Mouse (Mus musculus): ENCODE measurements around the gene Retn. TPM values are rescaled to one million over a fixed set of nuclear protein-coding genes. Genes with fewer than 3 reads are reported as not detected.
A peak's percentile ranks its signal among the peaks of the same experiment; 100 is the strongest.

The Retn gene
- 0.31 and 0.55 TPM in 2 replicates for polyA plus RNA-seq (2015; fragmentation: Nextera tagmentation; extraction: Ambion mirVana)

DNA sequence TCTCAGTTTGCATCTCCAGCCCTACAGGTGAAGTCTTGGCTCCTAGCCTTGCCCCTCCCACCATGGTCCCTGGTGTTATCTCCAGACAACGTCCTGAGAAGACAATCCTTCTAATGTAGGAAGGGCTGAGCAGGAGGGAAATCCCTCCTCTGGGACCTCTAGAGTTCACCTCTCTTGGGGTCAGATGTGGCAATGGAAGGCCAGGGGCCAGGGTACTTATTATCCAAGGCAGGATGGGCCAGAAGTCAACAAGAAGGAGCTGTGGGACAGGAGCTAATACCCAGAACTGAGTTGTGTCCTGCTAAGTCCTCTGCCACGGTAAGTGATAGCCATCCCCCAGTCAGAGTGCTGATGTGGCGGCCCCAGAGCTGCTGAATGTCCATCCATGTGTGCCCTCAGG, at the start of gene Retn:
Gene Retn (plus strand): TSS at position 245 of the 400 bp plus-strand sequence.
- Histone ChIP-seq H3K27ac (ENCODE audit: low read length) (no peak within 1 kb of the TSS), H3K9me3 (ENCODE audit: low read length) (no peaks in the 10 kb centered on the region), H3K4me1 (ENCODE audit: insufficient read depth, low read length) (no peaks in the 10 kb centered on the region), H3K9ac (replicated peaks; ENCODE audit: low read length) (no peak within 1 kb of the TSS), H3K36me3 (ENCODE audit: insufficient read depth, low read length) (no peaks in the 10 kb centered on the region), H3K4me2 (replicated peaks; ENCODE audit: low read depth, low read length) (no peak within 1 kb of the TSS), H3K4me3 (ENCODE audit: low read length) (no peak within 1 kb of the TSS), H3K27me3 (ENCODE audit: insufficient read depth, low read length) (no peaks in the 10 kb centered on the region)
- 72% methylated on average over 3 of the region's 3 CpGs for WGBS
- ATAC-seq (ENCODE audit: low FRiP score, low TSS enrichment): peak; percentile 49

DNA sequence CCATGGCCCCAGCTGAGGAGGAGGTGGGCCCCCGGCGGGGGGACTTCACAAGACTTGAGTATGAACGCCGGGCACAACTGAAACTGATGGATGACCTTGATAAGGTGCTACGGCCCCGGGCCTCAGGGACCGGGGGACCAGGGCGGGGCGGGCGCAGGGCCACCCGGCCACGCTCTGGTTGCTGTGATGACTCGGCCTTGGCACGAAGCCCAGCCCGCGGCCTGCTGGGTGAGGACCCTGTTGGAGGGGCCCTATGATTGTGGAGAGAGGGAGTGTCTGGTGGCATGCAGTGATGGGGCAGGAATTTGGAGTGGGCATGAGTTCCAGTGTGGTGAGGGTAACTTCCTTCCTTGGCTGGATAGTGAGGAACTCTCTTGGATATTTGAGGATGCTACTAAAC, 49.0 kb upstream of the Retn start:
- Histone ChIP-seq H3K36me3 (ENCODE audit: insufficient read depth, low read length) (peaks cover 60% of the 10 kb centered on the region), H3K27me3 (ENCODE audit: insufficient read depth, low read length) (no peaks in the 10 kb centered on the region), H3K4me2 (replicated peaks; ENCODE audit: low read depth, low read length) (no peak overlapping the region), H3K9me3 (ENCODE audit: low read length) (no peaks in the 10 kb centered on the region), H3K9ac (replicated peaks; ENCODE audit: low read length) (no peak overlapping the region), H3K4me3 (ENCODE audit: low read length) (no peak overlapping the region), H3K4me1 (ENCODE audit: insufficient read depth, low read length) (no peaks in the 10 kb centered on the region), H3K27ac (ENCODE audit: low read length) (peak overlapping the region; percentile 57)
- peak; percentile 52; the same call in 1 of the 2 replicates for ATAC-seq (ENCODE audit: low FRiP score, low TSS enrichment)
- 82% methylated on average over 16 of the region's 16 CpGs for WGBS

DNA sequence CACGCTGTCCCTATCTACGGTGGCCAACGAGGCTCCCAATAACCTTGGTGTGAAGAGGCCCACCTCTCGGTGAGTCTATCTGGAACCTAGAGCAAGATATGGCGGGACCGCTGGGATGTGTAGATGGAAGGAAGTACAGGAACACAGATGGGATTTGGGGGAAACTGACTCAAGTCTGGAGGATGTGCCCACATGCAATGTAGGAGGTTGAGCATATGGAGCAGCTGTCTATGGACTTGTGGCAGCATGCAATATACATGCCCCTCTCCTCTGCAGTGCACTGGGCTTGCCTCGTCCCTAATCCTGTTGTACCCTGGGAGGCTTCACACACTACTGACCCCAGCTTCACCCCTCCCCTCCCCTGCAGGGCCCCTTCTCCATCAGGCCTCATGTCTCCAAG, 47.7 kb upstream of the Retn start:
- Histone ChIP-seq H3K4me3 (ENCODE audit: low read length) (no peak overlapping the region), H3K4me1 (ENCODE audit: insufficient read depth, low read length) (no peaks in the 10 kb centered on the region), H3K4me2 (replicated peaks; ENCODE audit: low read depth, low read length) (no peak overlapping the region), H3K9ac (replicated peaks; ENCODE audit: low read length) (no peak overlapping the region), H3K27ac (ENCODE audit: low read length) (no peak overlapping the region), H3K9me3 (ENCODE audit: low read length) (no peaks in the 10 kb centered on the region), H3K27me3 (ENCODE audit: insufficient read depth, low read length) (no peaks in the 10 kb centered on the region), H3K36me3 (ENCODE audit: insufficient read depth, low read length) (peaks cover 63% of the 10 kb centered on the region)
- WGBS: 84% methylated on average over 7 of the region's 7 CpGs
- no peak for ATAC-seq (ENCODE audit: low FRiP score, low TSS enrichment)

DNA sequence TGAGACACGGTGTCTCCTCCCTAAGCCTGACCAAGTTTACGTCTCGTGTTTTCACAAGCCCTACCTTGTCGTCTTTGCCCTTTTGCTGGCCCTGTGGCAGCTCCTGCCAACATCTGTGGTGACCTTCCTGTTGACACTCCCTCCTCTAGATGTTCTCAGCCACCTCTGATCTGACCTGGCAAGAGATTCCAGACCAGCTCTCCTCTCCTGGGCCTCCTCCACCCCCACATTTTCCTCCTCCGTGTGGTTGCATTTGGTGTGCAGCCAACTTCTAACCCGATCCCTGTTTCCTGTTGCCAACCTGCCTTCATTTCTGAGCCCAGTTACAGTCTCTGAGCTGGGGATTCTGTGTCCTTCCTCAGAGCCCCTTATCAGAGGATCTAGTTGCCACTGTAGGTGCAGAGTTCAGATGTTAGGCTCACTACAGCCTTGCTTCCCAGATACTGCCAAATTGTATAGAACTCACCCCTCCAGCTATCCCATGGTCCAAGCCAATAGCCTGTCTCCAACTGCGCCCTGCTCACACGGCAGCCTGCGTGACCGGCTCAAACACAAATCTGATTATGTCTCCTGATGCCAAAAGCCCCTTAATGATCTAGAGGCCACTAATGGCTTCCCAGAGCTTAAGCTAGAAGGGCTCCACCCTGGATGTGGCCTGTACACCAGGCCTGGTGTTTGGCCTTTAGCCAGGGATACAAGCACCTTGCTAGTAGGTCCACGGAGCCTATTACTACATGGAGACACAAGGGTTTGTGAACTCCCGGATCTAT, 46.3 kb upstream of the Retn start:
- Histone ChIP-seq H3K27ac (ENCODE audit: low read length) (peak overlapping the region; percentile 17), H3K4me3 (ENCODE audit: low read length) (no peak overlapping the region), H3K4me1 (ENCODE audit: insufficient read depth, low read length) (no peaks in the 10 kb centered on the region), H3K9me3 (ENCODE audit: low read length) (no peaks in the 10 kb centered on the region), H3K4me2 (replicated peaks; ENCODE audit: low read depth, low read length) (no peak overlapping the region), H3K36me3 (ENCODE audit: insufficient read depth, low read length) (peaks cover 63% of the 10 kb centered on the region), H3K9ac (replicated peaks; ENCODE audit: low read length) (no peak overlapping the region), H3K27me3 (ENCODE audit: insufficient read depth, low read length) (no peaks in the 10 kb centered on the region)
- 66% methylated on average over 12 of the region's 12 CpGs for WGBS
- ATAC-seq (ENCODE audit: low FRiP score, low TSS enrichment): no peak

DNA sequence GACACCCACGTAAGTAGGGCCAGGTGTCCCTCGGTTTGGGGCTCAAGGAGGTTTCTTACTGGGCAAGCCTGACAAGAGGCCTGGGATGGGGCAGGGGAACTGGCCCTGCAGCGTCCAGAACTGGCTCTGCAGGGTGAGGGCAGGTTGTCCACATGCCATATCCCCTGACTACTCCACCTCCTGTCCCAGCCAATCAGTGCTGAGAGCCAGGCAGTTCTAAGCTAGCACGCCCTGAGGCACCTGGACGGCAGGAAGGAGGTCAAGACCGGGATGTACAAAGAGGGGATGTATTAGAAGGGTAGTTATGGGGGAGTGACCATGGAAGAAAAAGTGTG, 45.8 kb upstream of the Retn start:
- Histone ChIP-seq H3K4me3 (ENCODE audit: low read length) (no peak overlapping the region), H3K27ac (ENCODE audit: low read length) (peak overlapping the region; percentile 17), H3K27me3 (ENCODE audit: insufficient read depth, low read length) (no peaks in the 10 kb centered on the region), H3K4me1 (ENCODE audit: insufficient read depth, low read length) (no peaks in the 10 kb centered on the region), H3K36me3 (ENCODE audit: insufficient read depth, low read length) (peaks cover 63% of the 10 kb centered on the region), H3K9me3 (ENCODE audit: low read length) (no peaks in the 10 kb centered on the region), H3K9ac (replicated peaks; ENCODE audit: low read length) (no peak overlapping the region), H3K4me2 (replicated peaks; ENCODE audit: low read depth, low read length) (no peak overlapping the region)
- WGBS: 79% methylated on average over 6 of the region's 6 CpGs
- ATAC-seq (ENCODE audit: low FRiP score, low TSS enrichment): peak; percentile 46; the same call in 1 of the 2 replicates

DNA sequence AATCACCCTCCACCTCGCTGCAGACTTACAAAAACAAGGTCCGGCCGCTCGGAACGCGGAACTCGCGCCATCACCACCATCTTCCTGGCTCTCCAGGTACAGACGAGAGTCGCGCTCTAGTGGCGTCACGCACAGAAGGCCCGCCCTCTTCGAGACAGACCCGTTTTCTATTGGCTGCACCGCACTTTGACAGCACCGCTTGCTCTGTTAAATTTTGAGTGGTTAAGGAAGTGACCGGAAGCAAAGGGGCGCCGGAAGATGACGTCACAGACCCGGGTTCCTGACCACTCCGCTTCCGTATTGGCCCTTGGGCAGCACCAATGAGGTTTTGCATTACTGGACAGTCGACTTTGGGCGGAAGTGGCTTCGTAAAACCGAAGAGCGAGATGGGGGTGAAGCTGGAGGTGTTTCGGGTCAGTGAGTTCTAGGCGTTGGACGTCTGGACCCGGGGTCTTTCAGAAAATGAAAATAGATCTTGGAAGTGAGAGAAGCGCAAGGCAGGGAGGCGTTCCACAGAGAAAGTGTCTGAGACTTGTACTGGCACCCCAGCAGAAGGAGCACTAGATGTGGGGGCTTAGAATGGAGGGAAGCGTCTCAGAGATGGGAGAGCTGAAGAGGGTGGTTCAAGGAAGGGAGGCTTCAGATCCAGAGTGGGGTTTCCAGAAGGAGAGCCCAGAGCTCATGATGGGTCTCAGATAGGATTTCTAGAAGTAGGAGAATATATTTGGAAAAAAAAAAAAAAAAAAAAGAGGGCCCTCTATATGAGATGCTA, 34.2 kb upstream of the Retn start, which contains the start of the genes Xab2 and Pet100:
Gene Xab2 (minus strand): TSS at position 118 of the 772 bp plus-strand sequence.
Gene Pet100 (plus strand): TSS at position 350 of the 772 bp plus-strand sequence.
- peak within 1 kb of the TSS; percentile 88 for H3K9ac ChIP-seq (replicated peaks; ENCODE audit: low read length)
- no peaks in the 10 kb centered on the region for H3K9me3 ChIP-seq (ENCODE audit: low read length)
- no peaks in the 10 kb centered on the region for H3K27me3 ChIP-seq (ENCODE audit: insufficient read depth, low read length)
- H3K27ac ChIP-seq (ENCODE audit: low read length): no peak within 1 kb of the TSS
- H3K36me3 ChIP-seq (ENCODE audit: insufficient read depth, low read length): peaks cover 15% of the 10 kb centered on the region
- peaks cover 13% of the 10 kb centered on the region for H3K4me1 ChIP-seq (ENCODE audit: insufficient read depth, low read length)
- ATAC-seq (ENCODE audit: low FRiP score, low TSS enrichment): peak; percentile 98
- WGBS: under 1% methylated on average over 37 of the region's 37 CpGs
- H3K4me2 ChIP-seq (replicated peaks; ENCODE audit: low read depth, low read length): peak within 1 kb of the TSS; percentile 81
- peak within 1 kb of the TSS; percentile 79 for H3K4me3 ChIP-seq (ENCODE audit: low read length)

DNA sequence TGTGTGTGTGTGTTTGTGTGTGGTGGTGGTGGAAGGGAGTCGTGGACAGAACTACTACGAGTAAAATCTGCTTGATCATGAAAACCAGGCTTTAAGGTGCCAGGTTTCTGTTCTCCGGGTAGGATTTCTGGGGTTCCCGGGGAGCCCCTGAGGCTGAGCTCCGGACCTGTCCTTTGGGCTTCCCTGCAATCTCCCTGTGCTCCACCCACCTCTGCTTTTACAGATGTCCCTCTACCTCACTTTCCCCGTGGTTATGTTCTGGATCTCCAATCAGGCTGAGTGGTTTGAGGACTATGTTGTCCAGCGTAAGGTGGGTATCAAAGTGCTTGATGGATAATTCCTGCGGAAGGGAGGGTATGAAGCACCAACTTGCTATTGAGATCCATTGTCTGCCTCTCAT, 33.5 kb upstream of the Retn start:
- Histone ChIP-seq H3K4me2 (replicated peaks; ENCODE audit: low read depth, low read length) (peak overlapping the region; percentile 81), H3K4me3 (ENCODE audit: low read length) (peak overlapping the region; percentile 79), H3K9ac (replicated peaks; ENCODE audit: low read length) (peak overlapping the region; percentile 87; the same call in 1 of the 2 replicates), H3K36me3 (ENCODE audit: insufficient read depth, low read length) (peaks cover 8% of the 10 kb centered on the region), H3K27me3 (ENCODE audit: insufficient read depth, low read length) (no peaks in the 10 kb centered on the region), H3K4me1 (ENCODE audit: insufficient read depth, low read length) (peaks cover 13% of the 10 kb centered on the region), H3K27ac (ENCODE audit: low read length) (no peak overlapping the region), H3K9me3 (ENCODE audit: low read length) (no peaks in the 10 kb centered on the region)
- WGBS: 70% methylated on average over 8 of the region's 8 CpGs
- ATAC-seq (ENCODE audit: low FRiP score, low TSS enrichment): no peak

DNA sequence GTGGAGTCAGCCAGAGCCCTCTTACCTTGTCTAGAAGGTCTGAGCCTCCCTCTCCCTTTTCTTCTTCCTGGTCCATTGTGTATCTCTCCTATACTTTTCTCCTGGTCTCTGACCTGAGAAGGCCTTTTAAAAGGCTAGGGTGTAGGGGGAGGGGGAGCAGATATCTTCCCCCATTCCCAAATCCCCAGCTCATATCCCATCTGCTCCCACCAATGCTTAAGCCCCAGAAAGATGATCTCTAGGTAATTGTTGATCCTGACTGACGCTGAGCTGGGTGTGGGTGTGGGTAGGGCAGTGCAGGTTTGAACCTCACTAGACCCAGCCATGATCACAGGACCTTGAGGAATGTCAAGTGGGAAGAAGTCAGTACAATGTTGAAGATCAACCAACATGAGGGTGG, 30.1 kb upstream of the Retn start, which contains the start of gene Pcp2:
Gene Pcp2 (minus strand): TSS at position 101 of the 400 bp plus-strand sequence.
- H3K4me2 ChIP-seq (replicated peaks; ENCODE audit: low read depth, low read length): no peak within 1 kb of the TSS
- H3K9me3 ChIP-seq (ENCODE audit: low read length): no peaks in the 10 kb centered on the region
- 0 out of 2 replicates have a peak, but pooled peaks cover 10% of the 10 kb centered on the region for H3K27me3 ChIP-seq (ENCODE audit: insufficient read depth, low read length)
- H3K36me3 ChIP-seq (ENCODE audit: insufficient read depth, low read length): no peaks in the 10 kb centered on the region
- no peak for ATAC-seq (ENCODE audit: low FRiP score, low TSS enrichment)
- H3K9ac ChIP-seq (replicated peaks; ENCODE audit: low read length): no peak within 1 kb of the TSS
- WGBS: 47% methylated on average over 1 of the region's 1 CpGs
- H3K4me1 ChIP-seq (ENCODE audit: insufficient read depth, low read length): peaks cover 6% of the 10 kb centered on the region
- H3K4me3 ChIP-seq (ENCODE audit: low read length): no peak within 1 kb of the TSS
- no peak within 1 kb of the TSS for H3K27ac ChIP-seq (ENCODE audit: low read length)

DNA sequence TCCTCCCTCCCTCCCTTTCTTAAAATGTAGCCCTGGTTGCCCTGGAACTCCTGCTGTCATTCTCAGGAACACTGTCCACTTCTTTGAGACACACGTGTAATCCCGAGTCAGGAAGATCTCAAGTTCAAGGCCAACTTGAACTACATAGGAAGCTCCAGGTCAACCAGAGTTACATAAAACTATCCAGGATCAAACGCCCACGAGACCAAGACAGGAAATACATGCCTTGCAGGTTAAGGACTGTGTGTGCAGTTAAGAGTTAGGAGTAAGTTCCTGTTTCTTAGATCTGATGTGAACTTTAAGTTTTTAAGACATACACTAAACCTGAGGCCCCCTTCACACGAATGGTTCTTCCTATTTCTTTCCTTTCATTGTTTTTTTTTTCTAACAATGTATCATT, 28.6 kb upstream of the Retn start:
- no peak overlapping the region for H3K27ac ChIP-seq (ENCODE audit: low read length)
- WGBS: 53% methylated on average over 5 of the region's 5 CpGs
- H3K27me3 ChIP-seq (ENCODE audit: insufficient read depth, low read length): 0 out of 2 replicates have a peak, but pooled peaks cover 10% of the 10 kb centered on the region
- no peak overlapping the region for H3K9ac ChIP-seq (replicated peaks; ENCODE audit: low read length)
- H3K4me2 ChIP-seq (replicated peaks; ENCODE audit: low read depth, low read length): no peak overlapping the region
- H3K9me3 ChIP-seq (ENCODE audit: low read length): no peaks in the 10 kb centered on the region
- H3K4me1 ChIP-seq (ENCODE audit: insufficient read depth, low read length): peaks cover 8% of the 10 kb centered on the region
- ATAC-seq (ENCODE audit: low FRiP score, low TSS enrichment): no peak
- no peaks in the 10 kb centered on the region for H3K36me3 ChIP-seq (ENCODE audit: insufficient read depth, low read length)
- H3K4me3 ChIP-seq (ENCODE audit: low read length): no peak overlapping the region

All from kidney, embryonic 16.5 days (tissue).